Mouse (Mus musculus) naive thymus-derived CD4-positive, alpha-beta T cell, adult 2 months (primary cell): ENCODE results near the gene Chn2.

Experiments used
- DNase-seq: peaks from one replicate; pipeline ENCODE4 v3.0.0-alpha.2; 2011; ENCODE audit warnings: low read depth

Gene Chn2

GRCm38 (mm10) chr6:54119461-54119860, 80.1 kb downstream of the Chn2 start:
- peak; percentile 38 for DNase-seq

DNA sequence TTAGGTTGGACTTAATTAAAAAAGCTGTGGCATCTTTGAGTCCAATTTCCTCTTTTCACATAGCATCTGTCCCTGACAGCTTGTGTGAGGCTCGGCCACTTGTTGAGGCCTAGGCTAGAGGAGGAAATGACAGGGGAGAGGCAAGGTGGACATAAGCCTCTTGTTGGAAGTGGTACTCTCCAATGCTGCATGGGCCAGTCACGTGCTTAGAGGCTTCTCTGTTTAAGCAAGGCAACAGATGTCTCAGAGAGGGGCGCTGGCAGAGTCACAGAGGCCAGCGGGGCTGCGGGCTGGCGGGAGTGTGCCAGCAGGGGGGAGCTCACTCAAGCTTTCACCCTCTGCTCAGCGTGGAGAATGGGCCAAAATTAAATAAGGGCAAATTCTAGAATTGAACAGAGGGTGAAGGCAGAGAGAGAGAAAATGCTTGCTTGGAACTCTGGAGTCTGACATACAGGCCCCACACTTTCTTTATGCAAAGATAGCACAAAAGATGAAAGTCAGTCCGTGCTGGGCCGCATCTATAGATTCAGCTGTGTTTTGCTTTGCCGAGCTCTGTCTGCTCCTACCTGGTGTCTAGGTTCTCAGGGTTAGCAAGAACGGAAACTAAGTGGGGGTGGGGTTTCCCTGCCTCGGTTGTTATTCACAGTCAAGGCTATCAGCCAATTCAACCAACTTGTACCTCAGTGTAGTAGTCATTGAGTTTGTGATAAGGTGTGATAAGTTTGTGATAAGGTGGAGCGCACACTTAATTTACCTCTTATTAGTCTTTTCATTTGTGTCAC, 80.7 kb downstream of the Chn2 start:
- peak; percentile 77 for DNase-seq

DNA sequence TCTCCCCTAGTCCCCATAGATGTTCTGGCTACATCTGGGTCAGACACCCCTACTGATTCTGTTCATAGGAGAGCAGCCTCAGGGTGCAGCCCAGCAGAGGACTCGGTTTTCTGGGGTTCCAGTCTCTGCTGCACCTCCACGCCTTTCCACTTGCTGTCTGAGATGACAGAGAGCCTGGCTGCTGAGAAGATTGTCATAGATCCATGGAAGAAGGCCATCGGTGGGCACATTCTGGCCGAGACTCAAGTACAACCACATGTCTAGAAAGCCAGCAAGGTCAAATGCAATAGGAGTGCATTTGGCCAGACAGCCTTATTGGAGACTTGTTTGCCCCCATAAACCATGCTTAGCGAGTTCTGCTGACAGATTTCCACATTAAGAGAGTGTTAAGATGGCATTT, 81.5 kb downstream of the Chn2 start:
- no peak for DNase-seq

- no peak for DNase-seq
These were observed 85.2 kb downstream of the Chn2 start for GRCm38 (mm10) chr6:54124519-54124918.

GRCm38 (mm10) chr6:54125536-54125935, 86.2 kb downstream of the Chn2 start:
- no peak for DNase-seq

GRCm38 (mm10) chr6:54126225-54126992, 87.1 kb downstream of the Chn2 start:
- no peak for DNase-seq

DNA sequence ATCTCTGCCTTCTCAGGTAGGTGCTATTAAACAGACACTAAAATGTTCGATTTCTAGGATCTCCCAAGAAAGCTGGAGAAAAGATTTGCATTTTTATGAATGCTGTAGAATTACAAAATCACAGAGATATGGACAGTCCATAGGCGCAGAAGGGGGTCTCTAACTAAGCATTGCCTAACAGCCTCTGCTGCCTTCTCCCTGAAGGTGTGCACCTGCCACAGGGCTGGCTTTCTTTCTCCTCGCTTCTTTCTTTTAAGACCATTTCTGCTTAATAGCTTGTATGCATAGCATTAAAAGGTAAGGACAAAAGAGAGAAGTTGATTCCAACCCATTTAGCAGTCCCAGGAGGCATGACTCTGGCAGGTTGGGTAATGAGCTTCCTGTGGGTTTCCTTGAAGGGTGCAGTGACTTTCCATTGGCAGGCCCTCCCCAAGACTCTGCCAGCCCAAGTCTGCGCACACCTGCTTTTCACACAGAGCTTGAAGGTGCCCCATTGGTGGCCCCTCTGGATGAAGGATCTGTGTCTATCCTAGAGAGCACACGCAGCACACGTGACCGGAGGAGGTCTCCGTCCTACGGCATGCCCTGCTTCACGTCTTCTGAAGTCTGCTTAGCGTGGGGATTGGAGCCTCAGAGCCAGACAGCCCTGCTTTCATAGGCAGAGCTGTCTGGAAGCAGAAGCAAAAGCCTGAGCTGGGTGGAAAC, 87.8 kb downstream of the Chn2 start:
- DNase-seq: peak; percentile 72

DNA sequence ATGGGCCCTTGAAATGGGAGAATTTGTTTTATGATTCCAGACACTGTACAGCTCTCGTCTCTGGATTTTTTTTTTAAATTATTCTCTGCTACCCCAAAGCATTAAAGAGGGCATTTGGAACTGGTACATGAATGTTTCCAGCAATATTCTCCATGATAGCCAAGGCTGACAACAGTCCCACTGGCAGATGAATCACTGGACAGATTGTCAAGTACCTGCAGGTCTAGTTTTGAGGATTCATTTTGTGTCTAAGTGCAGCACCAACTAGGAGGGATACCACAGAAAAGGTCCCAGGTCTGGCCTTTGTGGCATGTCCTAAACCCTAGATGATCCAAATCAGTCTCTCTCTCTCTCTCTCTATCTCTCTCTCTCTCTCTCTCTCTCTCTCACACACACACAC, 89.3 kb downstream of the Chn2 start:
- DNase-seq: no peak

- DNase-seq: no peak
These were observed 90.2 kb downstream of the Chn2 start for GRCm38 (mm10) chr6:54129570-54129969.

- no peak for DNase-seq
These were observed 91.5 kb downstream of the Chn2 start for GRCm38 (mm10) chr6:54130881-54131280.

- no peak for DNase-seq
These were observed 93.2 kb downstream of the Chn2 start for GRCm38 (mm10) chr6:54132576-54132975.

- no peak for DNase-seq
These were observed 93.9 kb downstream of the Chn2 start for GRCm38 (mm10) chr6:54133231-54133630.

GRCm38 (mm10) chr6:54138157-54138556, 98.8 kb downstream of the Chn2 start:
- DNase-seq: no peak

- no peak for DNase-seq
These were observed 101.1 kb downstream of the Chn2 start for GRCm38 (mm10) chr6:54140488-54140887.

DNA sequence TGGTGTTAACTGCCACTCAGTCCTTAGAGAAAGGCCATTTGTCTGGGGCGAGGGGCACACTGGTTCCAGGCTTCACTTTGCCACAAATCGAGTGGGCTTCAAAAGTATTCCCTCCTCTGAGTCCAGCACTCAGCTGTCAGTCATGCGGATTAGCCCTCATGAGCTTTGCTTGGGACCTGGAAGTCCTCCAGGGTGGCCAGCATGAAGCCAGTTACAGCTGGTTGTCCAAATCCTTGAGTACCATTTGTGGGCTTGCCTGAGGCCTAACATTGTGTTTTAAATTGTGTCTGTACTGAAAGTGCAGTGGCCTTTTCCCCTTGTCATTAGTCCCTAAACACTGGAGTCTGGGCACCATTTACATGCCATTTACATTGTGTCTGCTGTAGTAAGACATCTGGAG, 101.8 kb downstream of the Chn2 start:
- no peak for DNase-seq

DNA sequence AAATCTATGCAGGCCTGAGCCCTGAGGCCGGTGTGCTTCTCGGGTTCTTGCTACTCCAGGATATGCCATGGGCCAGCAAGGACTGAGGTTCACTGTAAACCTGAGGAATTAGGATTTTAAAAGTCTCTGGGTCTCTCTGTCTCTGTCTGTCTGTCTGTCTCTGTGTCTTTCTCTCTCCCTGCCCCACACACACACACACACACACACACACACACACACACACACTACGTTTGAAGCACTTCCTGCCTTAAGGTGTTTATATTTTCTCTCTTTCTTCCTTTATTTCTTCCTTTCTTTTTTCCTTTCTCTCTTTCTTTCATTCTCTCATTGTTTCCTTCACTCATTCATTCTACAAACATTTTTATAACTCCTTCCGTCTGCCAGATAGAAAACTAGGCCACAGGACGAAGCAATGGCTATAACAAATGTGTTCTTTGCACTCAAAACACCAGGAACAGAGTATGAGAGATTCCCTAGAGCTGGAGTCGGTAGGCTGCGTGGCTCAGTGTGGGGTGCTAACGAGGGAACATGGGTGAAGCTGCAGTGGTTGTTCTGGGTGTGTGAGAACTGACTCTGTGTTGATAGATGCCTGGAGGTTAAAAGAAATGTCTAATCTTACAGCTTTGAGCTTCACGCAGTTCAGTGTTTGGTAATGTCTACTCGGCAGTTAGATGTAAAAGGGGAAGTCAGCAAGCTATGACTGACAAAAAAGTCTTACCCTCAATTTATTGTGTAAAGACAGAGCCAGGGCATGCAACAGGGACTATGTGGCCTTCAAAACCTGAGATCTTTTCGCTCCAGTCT, 103.7 kb downstream of the Chn2 start:
- peak; percentile 66 for DNase-seq

DNA sequence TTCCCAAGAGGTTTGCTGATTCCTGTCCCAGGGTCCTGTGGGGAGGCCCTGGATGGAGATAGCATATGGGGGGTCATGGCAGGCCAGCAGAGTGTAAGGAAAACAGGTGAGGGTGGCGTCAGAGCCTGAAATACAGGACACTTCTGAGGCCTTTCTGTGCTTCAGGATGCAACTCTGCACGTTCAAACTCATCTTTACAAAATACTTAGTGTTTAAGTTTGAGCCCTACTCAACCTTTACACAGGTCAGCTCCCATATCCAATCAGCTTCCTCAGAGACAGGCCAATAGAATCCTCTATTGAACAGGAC, 104.3 kb downstream of the Chn2 start:
- DNase-seq: no peak

DNA sequence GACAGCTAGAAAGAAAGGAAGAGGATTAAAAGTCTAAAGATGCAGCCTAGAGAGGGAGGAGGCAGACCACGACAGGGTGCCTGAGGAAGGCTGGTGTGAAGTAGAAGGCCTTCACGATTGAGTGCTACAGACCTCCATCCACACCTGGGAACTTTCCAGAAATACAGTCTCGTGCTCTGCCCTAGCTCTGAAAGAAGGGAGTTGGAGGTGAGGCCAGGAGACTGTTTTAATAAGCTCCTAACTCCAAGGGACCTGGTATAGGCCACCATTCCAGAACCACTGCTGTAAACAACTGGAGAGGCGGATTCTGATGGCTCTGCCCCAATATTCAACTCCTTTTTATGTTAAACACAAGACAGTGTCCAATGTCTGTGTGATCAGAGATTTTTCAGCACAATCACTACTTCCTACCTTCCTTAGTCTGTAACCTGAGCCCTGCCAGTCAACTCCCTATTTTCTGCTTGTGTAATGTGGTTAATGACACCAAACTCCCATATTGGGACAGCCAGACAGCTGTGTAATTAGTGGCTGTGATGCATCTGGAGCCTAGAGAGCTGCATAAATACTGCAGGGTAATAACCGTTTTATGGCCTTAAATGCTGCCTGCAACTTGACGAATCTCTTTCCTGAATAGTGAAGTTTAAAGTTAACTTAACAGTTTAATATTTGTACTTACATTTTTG, 109.6 kb downstream of the Chn2 start:
- no peak for DNase-seq

DNA sequence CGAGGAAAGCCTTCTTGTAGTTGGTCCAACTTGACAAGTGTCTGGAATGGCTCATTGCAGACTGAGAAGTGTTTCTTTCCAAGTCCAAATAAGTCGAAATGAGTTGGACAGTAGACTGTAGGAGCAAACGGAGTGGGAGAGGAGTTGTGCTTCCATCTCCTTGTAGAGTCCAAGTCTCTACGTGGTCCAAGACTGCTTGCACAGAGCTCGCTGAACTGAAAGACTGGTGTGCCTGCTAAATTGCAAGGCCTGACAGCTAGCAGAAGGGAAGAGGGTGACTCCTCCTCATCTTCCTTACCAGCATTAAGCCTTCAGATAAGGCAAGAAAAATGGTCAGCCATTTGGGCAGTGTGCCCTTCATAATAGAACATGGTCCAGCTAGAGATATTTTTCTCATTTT, 111.5 kb downstream of the Chn2 start:
- no peak for DNase-seq

GRCm38 (mm10) chr6:54151443-54152241, 112.3 kb downstream of the Chn2 start:
- peak; percentile 34 for DNase-seq

DNA sequence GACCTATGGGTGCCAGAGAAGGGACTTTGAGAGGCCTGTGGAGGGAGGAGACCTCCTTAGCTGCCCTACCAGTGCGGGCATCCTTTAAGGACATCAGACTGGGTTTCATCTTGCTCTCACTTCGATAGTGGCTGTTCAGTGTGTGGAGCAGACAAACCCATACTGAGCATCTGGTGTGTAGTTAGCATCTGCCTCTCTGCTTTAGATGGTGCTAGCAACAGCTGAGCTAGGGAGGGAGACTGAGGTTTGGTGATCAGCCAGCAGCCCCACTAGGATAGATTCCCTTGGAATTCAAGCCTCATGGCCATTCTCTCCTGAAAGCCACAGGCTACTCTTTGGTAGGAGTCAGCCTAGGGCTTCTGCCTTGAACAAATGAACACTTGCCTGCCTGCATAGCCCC, 117.7 kb downstream of the Chn2 start:
- no peak for DNase-seq
